Mouse (Mus musculus): ENCODE measurements around the gene 1700025G04Rik.

1700025G04Rik gene

DNA sequence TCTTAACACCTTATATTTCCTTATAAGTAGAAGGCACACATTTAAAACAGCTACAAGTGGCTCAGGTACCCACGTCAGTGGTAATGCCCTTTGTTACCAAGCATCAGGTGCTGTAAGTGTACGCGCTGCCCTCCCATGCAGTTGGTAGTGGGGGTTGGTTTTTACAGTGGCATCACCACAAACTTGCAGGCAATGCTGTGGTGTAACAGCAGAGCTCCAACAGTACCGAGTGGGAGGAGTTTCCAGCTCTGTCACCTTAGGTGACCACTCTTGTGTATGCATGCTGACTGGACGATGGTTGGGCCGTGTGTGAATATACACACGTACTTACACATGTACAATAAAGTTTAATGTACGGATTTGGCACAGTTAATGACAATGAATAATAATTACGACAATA is 175.4 kb downstream of the 1700025G04Rik start:
- in situ Hi-C loops (cut with MboI, MseI), result no loop called here

DNA sequence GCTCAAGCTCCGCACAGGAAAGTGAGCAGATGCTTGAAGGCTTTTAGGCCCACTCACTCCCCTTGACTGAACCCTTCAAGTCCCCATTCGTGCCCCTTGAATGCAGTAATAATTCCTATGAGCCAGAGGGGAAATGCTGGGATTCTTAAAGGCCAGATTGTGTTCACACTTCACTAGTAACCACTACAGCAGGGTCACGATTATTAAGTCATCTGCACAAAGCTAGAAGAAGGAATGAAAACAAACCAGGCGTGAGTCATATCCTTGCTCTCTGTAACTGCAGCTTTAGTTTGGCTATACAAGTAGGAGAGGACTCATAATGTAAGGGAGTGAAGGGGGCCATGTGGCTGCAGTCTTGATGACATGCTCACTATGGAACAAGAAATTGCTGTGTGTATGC is 182.9 kb downstream of the 1700025G04Rik start:
- in situ Hi-C loops (cut with MboI, MseI), result no loop called here

- in situ Hi-C loops (cut with MboI, MseI), result no loop called here
Measured at GRCm38 (mm10) chr1:151900706-151901360, 189.1 kb downstream of the 1700025G04Rik start.

GRCm38 (mm10) chr1:151899964-151900363 is 190.0 kb downstream of the 1700025G04Rik start:
- in situ Hi-C loops (cut with MboI, MseI), result loop anchor here (5.0 kb wide), 1 partner anchor 87 kb away; no protein-coding TSS in a partner anchor

GRCm38 (mm10) chr1:151895406-151895805 is 194.5 kb downstream of the 1700025G04Rik start:
- in situ Hi-C loops (cut with MboI, MseI), result loop anchor here (5.0 kb wide), 1 partner anchor 92 kb away; no protein-coding TSS in a partner anchor

- in situ Hi-C loops (cut with MboI, MseI), result no loop called here
Measured at GRCm38 (mm10) chr1:151893976-151894375, 195.9 kb downstream of the 1700025G04Rik start.

DNA sequence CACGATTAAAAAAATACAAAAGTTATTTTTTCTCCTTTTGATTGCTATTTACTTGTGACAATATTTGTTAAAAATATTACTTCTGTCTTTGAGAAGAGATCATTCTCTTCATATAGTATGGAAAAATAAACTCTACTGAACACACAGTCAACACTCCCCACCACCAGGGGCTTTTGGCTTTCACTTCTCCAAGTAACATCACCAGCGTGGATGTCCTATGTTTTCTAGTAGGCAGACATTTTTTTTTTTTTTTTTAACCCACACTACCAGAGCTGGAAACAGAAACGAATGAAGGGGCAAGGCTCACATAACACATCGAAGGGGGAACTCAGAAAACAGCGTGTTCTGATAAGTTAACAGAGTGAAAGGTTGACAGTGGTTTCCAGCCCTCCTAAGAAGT is 197.9 kb downstream of the 1700025G04Rik start:
- in situ Hi-C loops (cut with MboI, MseI), result no loop called here

GRCm38 (mm10) chr1:151891194-151891593 is 198.7 kb downstream of the 1700025G04Rik start:
- in situ Hi-C loops (cut with MboI, MseI), result no loop called here

DNA sequence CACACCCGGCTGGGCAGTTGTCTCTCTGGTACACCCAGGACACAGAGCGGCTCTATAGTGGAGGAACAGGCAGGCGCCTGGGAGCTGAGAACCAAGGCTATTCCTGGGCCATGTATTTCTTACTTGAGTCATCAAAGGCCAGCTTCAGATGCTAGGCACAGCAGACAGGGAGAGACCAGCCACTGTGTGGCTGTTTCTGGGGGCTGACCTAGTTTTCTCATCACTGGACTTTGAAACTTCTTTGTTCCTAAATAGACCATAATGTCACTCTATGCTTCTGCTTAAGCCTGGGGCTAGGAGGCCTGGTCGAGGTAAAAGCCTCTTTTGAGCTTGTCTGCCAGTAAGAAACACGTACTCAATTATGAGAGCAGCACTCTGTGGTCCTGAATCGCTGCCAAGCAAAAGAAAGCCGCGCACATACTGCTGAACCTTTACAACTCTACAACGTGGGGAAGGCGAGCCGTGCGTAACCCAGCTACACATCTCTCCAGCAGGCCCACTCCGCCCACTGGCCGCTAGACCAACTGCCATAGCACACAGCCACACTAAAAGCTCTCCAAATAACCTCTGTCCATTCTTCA is 199.8 kb downstream of the 1700025G04Rik start:
- in situ Hi-C loops (cut with MboI, MseI), result no loop called here

GRCm38 (mm10) chr1:151887631-151888030 is 202.3 kb downstream of the 1700025G04Rik start:
- in situ Hi-C loops (cut with MboI, MseI), result loop anchor here (10.0 kb wide), 2 partner anchors 53 to 1257 kb away; no protein-coding TSS in a partner anchor

DNA sequence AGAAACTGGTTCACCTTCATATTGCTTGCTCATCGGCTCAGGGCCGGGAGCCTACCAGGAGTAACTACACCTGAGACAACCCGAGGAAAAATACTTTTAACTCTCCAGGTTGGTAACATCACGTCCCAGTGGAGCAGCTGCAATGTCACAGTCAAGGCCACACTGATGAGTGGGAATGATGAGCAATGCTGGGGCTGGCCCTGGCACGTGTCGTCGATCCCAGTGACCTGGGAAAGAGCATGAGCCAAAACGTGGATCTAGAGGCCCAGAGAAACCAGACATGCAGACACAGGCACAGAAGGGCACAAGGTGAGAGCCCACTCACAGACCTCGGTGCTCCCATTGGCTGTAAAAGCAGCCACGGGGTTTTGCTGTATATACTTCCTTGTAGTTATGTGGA is 202.8 kb downstream of the 1700025G04Rik start:
- in situ Hi-C loops (cut with MboI, MseI), result loop anchor here (10.0 kb wide), 2 partner anchors 52 to 1258 kb away; no protein-coding TSS in a partner anchor

DNA sequence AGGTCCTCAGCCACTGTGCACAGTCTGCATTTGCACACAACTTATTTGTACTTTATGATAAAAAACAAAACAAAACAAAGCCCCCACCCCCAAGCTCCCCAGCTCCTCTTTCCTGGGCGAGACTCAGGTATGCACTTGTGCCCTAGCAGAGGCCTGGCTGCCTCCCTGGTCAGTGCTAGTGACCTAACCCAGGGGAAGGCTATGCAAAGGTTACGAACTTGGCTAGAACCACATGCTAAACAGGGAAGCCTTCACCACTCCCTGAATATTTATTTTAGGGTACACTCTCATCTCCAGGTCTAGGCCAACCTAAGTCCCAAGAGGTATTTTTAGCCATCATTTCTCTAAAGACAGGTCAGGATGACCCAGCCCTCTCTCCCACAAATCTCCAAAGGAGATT is 203.8 kb downstream of the 1700025G04Rik start:
- in situ Hi-C loops (cut with MboI, MseI), result loop anchor here (10.0 kb wide), 2 partner anchors 51 to 1259 kb away; no protein-coding TSS in a partner anchor

DNA sequence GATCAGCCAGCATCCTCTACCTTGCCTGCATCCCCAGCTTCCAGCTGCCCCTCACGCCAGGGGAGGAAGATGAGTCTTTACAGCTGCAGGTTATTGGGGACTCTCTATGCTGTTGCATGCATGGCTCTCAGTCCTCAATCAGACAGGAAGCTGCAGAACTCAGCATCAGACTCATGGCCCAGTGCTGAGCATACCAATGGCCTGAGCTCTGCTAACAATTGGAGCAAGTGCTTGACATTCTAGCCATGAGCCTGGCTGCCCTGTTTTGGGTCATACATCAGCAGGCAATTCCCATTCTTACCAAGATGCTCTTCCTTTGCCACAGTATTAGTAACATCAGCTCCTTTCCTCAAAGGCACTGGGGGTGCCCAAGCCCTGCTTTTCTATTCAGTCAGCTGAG is 208.7 kb downstream of the 1700025G04Rik start:
- in situ Hi-C loops (cut with MboI, MseI), result loop anchor here (10.0 kb wide), 2 partner anchors 46 to 1264 kb away; no protein-coding TSS in a partner anchor

GRCm38 (mm10) chr1:151880731-151881130 is 209.2 kb downstream of the 1700025G04Rik start:
- in situ Hi-C loops (cut with MboI, MseI), result loop anchor here (10.0 kb wide), 2 partner anchors 46 to 1264 kb away; no protein-coding TSS in a partner anchor

- in situ Hi-C loops (cut with MboI, MseI), result loop anchor here (10.0 kb wide), 2 partner anchors 45 to 1265 kb away; no protein-coding TSS in a partner anchor
Measured at GRCm38 (mm10) chr1:151879966-151880365, 210.0 kb downstream of the 1700025G04Rik start.

DNA sequence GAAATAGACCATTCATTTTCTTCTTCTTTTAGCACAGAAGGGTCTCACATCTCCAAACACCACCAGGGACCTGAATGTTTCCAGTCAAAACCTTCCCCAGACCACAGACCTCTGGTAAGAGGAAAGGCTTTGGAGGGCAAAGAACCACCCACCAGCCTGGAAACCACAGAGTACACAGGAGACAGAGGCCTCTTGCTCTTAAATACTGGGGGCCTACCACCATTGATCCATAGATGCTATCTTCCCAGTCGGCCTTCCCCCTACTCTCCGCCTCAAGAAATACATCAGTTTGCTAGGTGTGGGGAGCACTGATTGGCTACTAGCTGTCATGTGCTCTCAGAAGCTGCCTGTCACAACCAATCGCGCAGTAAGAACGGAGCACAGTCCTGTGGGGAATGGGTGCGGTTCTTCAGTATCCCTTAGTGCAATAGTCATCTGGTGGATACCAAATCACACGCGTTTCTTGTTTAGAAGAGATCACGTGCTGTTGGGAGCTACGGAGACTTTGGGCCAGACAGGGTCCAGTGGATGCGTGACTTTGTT is 210.5 kb downstream of the 1700025G04Rik start:
- in situ Hi-C loops (cut with MboI, MseI), result no loop called here

DNA sequence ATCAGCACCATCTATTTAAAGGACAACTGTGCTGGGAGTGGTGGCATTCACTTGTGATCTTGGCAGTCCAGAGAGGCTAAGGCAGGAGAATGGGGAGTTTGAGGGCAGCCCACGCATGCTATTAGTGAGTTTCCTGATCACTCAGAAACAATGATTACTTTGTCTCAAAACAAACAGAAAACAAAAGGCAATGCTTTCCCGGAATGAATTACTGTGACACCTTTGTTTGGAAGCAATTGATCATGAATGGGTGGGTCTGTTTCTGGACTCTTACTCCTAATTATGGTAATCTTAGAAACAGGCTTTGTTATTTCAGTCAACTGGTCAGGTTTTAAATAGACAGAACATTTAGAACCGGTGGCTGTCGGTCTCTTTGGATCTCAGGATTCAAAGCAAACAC is 211.5 kb downstream of the 1700025G04Rik start:
- in situ Hi-C loops (cut with MboI, MseI), result no loop called here

GRCm38 (mm10) chr1:151872971-151873370 is 217.0 kb downstream of the 1700025G04Rik start:
- in situ Hi-C loops (cut with MboI, MseI), result no loop called here

- in situ Hi-C loops (cut with MboI, MseI), result no loop called here
Measured at GRCm38 (mm10) chr1:151864326-151864725, 225.6 kb downstream of the 1700025G04Rik start.

DNA sequence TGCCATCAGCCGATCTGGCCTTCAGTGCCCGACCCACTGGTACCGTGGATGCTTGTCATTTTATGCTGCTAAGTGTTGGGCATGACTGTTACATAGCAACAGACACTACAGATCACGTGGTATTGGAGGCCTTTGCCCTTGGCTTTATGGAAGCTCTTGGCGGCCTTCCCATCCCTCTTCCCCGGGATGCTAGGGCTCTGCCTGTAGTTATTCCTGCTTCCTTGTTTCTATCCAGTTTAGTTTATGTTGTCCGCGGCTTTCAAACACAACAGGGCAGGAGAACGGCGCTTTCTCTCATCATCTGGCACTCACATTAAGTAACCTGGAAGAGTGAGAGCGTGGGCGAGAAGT is 226.2 kb downstream of the 1700025G04Rik start:
- in situ Hi-C loops (cut with MboI, MseI), result no loop called here

GRCm38 (mm10) chr1:151863135-151863796 is 226.7 kb downstream of the 1700025G04Rik start:
- in situ Hi-C loops (cut with MboI, MseI), result no loop called here

DNA sequence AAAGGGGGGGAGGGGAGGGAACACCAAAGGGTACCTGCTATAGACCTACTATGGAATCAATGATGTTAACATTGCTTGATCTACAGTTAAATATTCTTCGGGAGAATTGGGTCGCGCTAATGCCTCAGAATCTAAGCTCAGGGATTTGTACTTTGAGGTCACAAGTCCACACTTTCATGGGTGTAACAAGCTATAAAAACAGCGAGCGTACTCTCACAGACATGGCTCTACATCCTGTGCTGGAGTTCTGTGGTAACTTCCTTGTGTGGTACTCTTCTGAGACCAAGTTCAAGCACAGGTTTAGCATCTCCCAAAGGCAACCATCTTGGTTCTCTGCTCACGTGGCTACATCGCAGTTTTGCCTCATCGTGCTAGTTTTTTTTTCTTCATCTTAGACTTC is 227.8 kb downstream of the 1700025G04Rik start:
- in situ Hi-C loops (cut with MboI, MseI), result no loop called here

Data from T-helper 2 cell (primary cell).